Mouse (Mus musculus) CH12.LX (cell line): Measurements from ENCODE around the gene Gjc2. TPM values are rescaled to one million over a fixed set of nuclear protein-coding genes. Genes with fewer than 3 reads are reported as not detected.

Experiments used
- DNase-seq: peaks from one replicate; pipeline ENCODE4 v3.0.0-alpha.2; 2013; ENCODE audit errors: extremely low read depth
- H3K27ac ChIP-seq: 2 replicates; pipeline ENCODE4 v1.5.1; 2012; ENCODE audit warnings: low read depth, mild to moderate bottlenecking, control low read depth, moderate library complexity; ENCODE audit not compliant: insufficient read depth
- H3K27me3 ChIP-seq: replicated peaks from 2 replicates; pipeline ENCODE3; 2012; ENCODE audit warnings: inconsistent platforms
- H3K36me3 ChIP-seq, 2 experiments: replicated peaks in 1 of 2; 2 replicates each; pipeline versions ENCODE3 to v1.6.1; 2012; ENCODE audit warnings: inconsistent platforms in 1 of 2, low read length in 1 of 2, mild to moderate bottlenecking in 1 of 2, mixed read lengths in 1 of 2, moderate library complexity in 1 of 2; ENCODE audit not compliant: control insufficient read depth in 1 of 2, insufficient read depth in 1 of 2
- H3K4me1 ChIP-seq, 2 experiments: 2 replicates each; pipeline ENCODE4 v1.6.1; 2012; ENCODE audit warnings: inconsistent platforms in 1 of 2, moderate library complexity in 1 of 2; ENCODE audit not compliant: insufficient read depth in 2 of 2, control insufficient read depth in 1 of 2
- H3K4me2 ChIP-seq: 2 replicates; pipeline ENCODE4 v1.6.1; 2012; ENCODE audit warnings: low read depth, mild to moderate bottlenecking, control low read depth; ENCODE audit not compliant: poor library complexity, insufficient read depth, severe bottlenecking
- H3K4me3 ChIP-seq, 3 experiments: fragments of 150-350 bp in 1 of 3; sonication (generic) in 1 of 3; replicated peaks in 1 of 3; 2 replicates each; pipeline versions ENCODE3 to v1.5.1; 2011 to 2012; ENCODE audit warnings: low read depth in 2 of 3, low read length in 2 of 3, mild to moderate bottlenecking in 2 of 3, moderate library complexity in 2 of 3, control low read depth in 1 of 3, improper control_type of control experiment in 1 of 3, inconsistent platforms in 1 of 3, mixed read lengths in 1 of 3; ENCODE audit not compliant: poor library complexity in 1 of 3
- H3K79me2 ChIP-seq: replicated peaks from 2 replicates; pipeline ENCODE4 v1.6.1; 2012; ENCODE audit warnings: mild to moderate bottlenecking, moderate library complexity; ENCODE audit not compliant: control insufficient read depth, poor library complexity, insufficient read depth, severe bottlenecking; ENCODE audit errors: extremely low read depth
- H3K9ac ChIP-seq: 2 replicates; pipeline ENCODE4 v1.6.1; 2012; ENCODE audit warnings: low read depth, mild to moderate bottlenecking, control low read depth, moderate library complexity; ENCODE audit not compliant: insufficient read depth
- H3K9me3 ChIP-seq: replicated peaks from 2 replicates; pipeline ENCODE3; 2012; ENCODE audit warnings: low read length, inconsistent platforms, mixed read lengths
- BHLHE40 ChIP-seq: IDR thresholded peaks from 2 replicates; pipeline ENCODE4 v1.6.1; 2011; ENCODE audit warnings: mild to moderate bottlenecking, low read depth, low read length, improper control_type of control experiment
- CHD1 ChIP-seq: IDR thresholded peaks from 2 replicates; pipeline ENCODE4 v1.6.1; 2012; ENCODE audit warnings: low read depth, low read length, improper control_type of control experiment, inconsistent platforms
- CHD2 ChIP-seq: IDR thresholded peaks from 2 replicates; pipeline ENCODE4 v1.6.1; 2011; ENCODE audit warnings: low read length, improper control_type of control experiment
- CTCF ChIP-seq, 2 experiments: IDR thresholded peaks in 1 of 2; conservative IDR thresholded peaks in 1 of 2; 2 replicates each; pipeline ENCODE4 v1.5.1; 2011 to 2012; ENCODE audit warnings: low read depth in 2 of 2, low read length in 2 of 2, improper control_type of control experiment in 1 of 2, inconsistent platforms in 1 of 2, mild to moderate bottlenecking in 1 of 2, moderate library complexity in 1 of 2
- ELF1 ChIP-seq: IDR thresholded peaks from 2 replicates; pipeline ENCODE4 v1.6.1; 2014; ENCODE audit warnings: low read depth, mild to moderate bottlenecking, inconsistent platforms, low read length, improper control_type of control experiment
- EP300 ChIP-seq: IDR thresholded peaks from 2 replicates; pipeline ENCODE4 v1.6.1; 2011; ENCODE audit warnings: low read length, improper control_type of control experiment
- ETS1 ChIP-seq: conservative IDR thresholded peaks from 2 replicates; pipeline ENCODE4 v1.6.1; 2012; ENCODE audit warnings: low read depth, mild to moderate bottlenecking, inconsistent platforms, low read length, improper control_type of control experiment, moderate library complexity
- GABPA ChIP-seq: IDR thresholded peaks from 2 replicates; pipeline ENCODE4 v1.6.1; 2012; ENCODE audit warnings: low read depth, low read length, improper control_type of control experiment, inconsistent platforms; ENCODE audit not compliant: insufficient replicate concordance
- HCFC1 ChIP-seq: IDR thresholded peaks from 2 replicates; pipeline ENCODE4 v1.6.1; 2012; ENCODE audit warnings: low read depth, mild to moderate bottlenecking, inconsistent platforms, low read length, improper control_type of control experiment
- IRF4 ChIP-seq: IDR thresholded peaks from 2 replicates; pipeline ENCODE4 v1.6.1; 2014; ENCODE audit warnings: low read depth, mild to moderate bottlenecking, inconsistent platforms, low read length, improper control_type of control experiment
- KAT2A ChIP-seq: IDR thresholded peaks from 2 replicates; pipeline ENCODE4 v1.6.1; 2012; ENCODE audit warnings: low read length, improper control_type of control experiment, inconsistent platforms; ENCODE audit not compliant: insufficient replicate concordance
- MAFK ChIP-seq: IDR thresholded peaks from 2 replicates; pipeline ENCODE4 v1.6.1; 2011; ENCODE audit warnings: low read length, improper control_type of control experiment; ENCODE audit not compliant: insufficient replicate concordance
- MAZ ChIP-seq: IDR thresholded peaks from 2 replicates; pipeline ENCODE4 v1.6.1; 2012; ENCODE audit warnings: low read depth, mild to moderate bottlenecking, inconsistent platforms, low read length, improper control_type of control experiment, moderate library complexity
- MEF2A ChIP-seq: IDR thresholded peaks from 2 replicates; pipeline ENCODE4 v1.6.1; 2014; ENCODE audit warnings: low read depth, mild to moderate bottlenecking, inconsistent platforms, low read length, improper control_type of control experiment, borderline replicate concordance
- MYC ChIP-seq: IDR thresholded peaks from 2 replicates; pipeline ENCODE4 v1.6.1; 2011; ENCODE audit warnings: low read depth, mild to moderate bottlenecking, improper control_type of control experiment, low read length
- NELFE ChIP-seq: IDR thresholded peaks from 2 replicates; pipeline ENCODE4 v1.6.1; 2011; ENCODE audit warnings: low read depth, low read length, improper control_type of control experiment
- NRF1 ChIP-seq: IDR thresholded peaks from 2 replicates; pipeline ENCODE4 v1.6.1; 2014; ENCODE audit warnings: low read depth, mild to moderate bottlenecking, inconsistent platforms, low read length, improper control_type of control experiment, moderate library complexity
- PAX5 ChIP-seq: IDR thresholded peaks from 2 replicates; pipeline ENCODE4 v1.6.1; 2012; ENCODE audit warnings: low read length, inconsistent platforms, mixed read lengths
- POLR2A ChIP-seq: IDR thresholded peaks from 2 replicates; pipeline ENCODE4 v1.6.1; 2011; ENCODE audit warnings: low read depth, mild to moderate bottlenecking, improper control_type of control experiment, low read length
- POLR2AphosphoS2 ChIP-seq: IDR thresholded peaks from 2 replicates; pipeline ENCODE4 v1.6.1; 2011; ENCODE audit warnings: low read depth, low read length, improper control_type of control experiment
- RAD21 ChIP-seq: IDR thresholded peaks from 2 replicates; pipeline ENCODE4 v1.6.1; 2011; ENCODE audit warnings: low read depth, mild to moderate bottlenecking, low read length, improper control_type of control experiment, moderate library complexity
- RCOR1 ChIP-seq: conservative IDR thresholded peaks from 2 replicates; pipeline ENCODE4 v1.6.1; 2012; ENCODE audit warnings: low read depth, mild to moderate bottlenecking, inconsistent platforms, low read length, improper control_type of control experiment
- SIN3A ChIP-seq: IDR thresholded peaks from 2 replicates; pipeline ENCODE4 v1.6.1; 2012; ENCODE audit warnings: low read length, improper control_type of control experiment, inconsistent platforms
- SMC3 ChIP-seq: IDR thresholded peaks from 2 replicates; pipeline ENCODE4 v1.6.1; 2011; ENCODE audit warnings: low read depth, low read length, improper control_type of control experiment
- TBP ChIP-seq: conservative IDR thresholded peaks from 2 replicates; pipeline ENCODE4 v1.6.1; 2011; ENCODE audit warnings: low read depth, low read length, improper control_type of control experiment
- TCF12 ChIP-seq: IDR thresholded peaks from 2 replicates; pipeline ENCODE4 v1.6.1; 2014; ENCODE audit warnings: low read depth, mild to moderate bottlenecking, inconsistent platforms, low read length, improper control_type of control experiment
- UBTF ChIP-seq: IDR thresholded peaks from 2 replicates; pipeline ENCODE4 v1.6.1; 2012; ENCODE audit warnings: low read depth, mild to moderate bottlenecking, inconsistent platforms, low read length, improper control_type of control experiment, moderate library complexity
- ZMIZ1 ChIP-seq: IDR thresholded peaks from 2 replicates; pipeline ENCODE4 v1.6.1; 2012; ENCODE audit warnings: low read depth, mild to moderate bottlenecking, inconsistent platforms, low read length, improper control_type of control experiment
- ZNF384 ChIP-seq: IDR thresholded peaks from 2 replicates; pipeline ENCODE4 v1.6.1; 2012; ENCODE audit warnings: low read depth, low read length, improper control_type of control experiment, inconsistent platforms
- dilution Hi-C: fragments of 300-500 bp; cut with MboI; formaldehyde crosslinking; loops from 2 replicates; pipeline ENCODE4 v1.14.3; 2020; ENCODE audit warnings: low sequenced_read_pairs; ENCODE audit not compliant: extremely low pct_unique_long_range_greater_than_20kb, extremely low pct_ligation_motif_present
- in situ Hi-C: fragments of 300-500 bp; cut with MboI; formaldehyde crosslinking; loops from 3 replicates; pipeline ENCODE4 v1.14.3; 2019; ENCODE audit warnings: low sequenced_read_pairs, low pct_ligation_motif_present, low pct_unique_long_range_greater_than_20kb, mixed read lengths
- polyA plus RNA-seq: library from polyadenylated mRNA; unstranded; fragments of >175 nt; gene quantifications from 2 replicates; pipeline ENCODE4 v1.2.1, GENCODE M21; 2012; ENCODE audit warnings: low read depth; ENCODE audit not compliant: insufficient read length
- total RNA-seq, 2 experiments: library from RNA; depleted of rRNA; stranded (reverse); fragments of 300-350 nt in 1 of 2; fragments of >200 nt in 1 of 2; gene quantifications; 2 replicates each; pipeline ENCODE4 v1.2.3; 2012 to 2014

The Gjc2 gene
- total and polyA plus RNA-seq, 3 experiments, result 0.08 to 0.13 TPM; not detected in 1

DNA sequence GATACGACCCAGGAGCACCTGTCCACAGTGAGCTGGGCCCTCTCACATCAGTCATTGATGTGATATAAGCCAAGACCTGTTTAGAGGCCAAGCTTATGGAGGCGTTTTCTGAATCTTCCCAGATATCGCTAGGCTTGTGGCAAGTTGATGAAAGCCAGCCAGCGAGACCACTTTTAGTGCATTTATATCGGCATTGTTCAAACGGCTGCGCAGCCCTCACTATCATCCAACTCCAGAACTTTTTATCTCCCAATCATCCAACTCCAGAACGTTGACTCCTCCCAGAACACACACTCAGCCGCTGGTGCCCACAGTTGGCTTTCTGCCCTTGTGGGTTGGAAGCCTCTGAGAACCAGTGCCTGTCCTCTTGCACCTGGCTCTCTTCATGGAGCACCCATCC, 18.6 kb downstream of the Gjc2 start:
- in situ Hi-C loops (no loop called here), dilution Hi-C loops (no loop called here)
- Histone ChIP-seq H3K4me3 (peak overlapping the region; percentile 55 to 84 (median 67)), H3K9me3 (no peaks in the 10 kb centered on the region), H3K36me3 (peaks cover 0 to 4% of the 10 kb centered on the region in 2 experiments), H3K27ac (no peak overlapping the region), H3K27me3 (no peaks in the 10 kb centered on the region), H3K9ac (peak overlapping the region; percentile 82), H3K4me1 (peaks cover 21 to 53% of the 10 kb centered on the region in 2 experiments), H3K79me2 (no peaks in the 10 kb centered on the region), H3K4me2 (peak overlapping the region; percentile 86)
- no peak for DNase-seq
- TF ChIP-seq CTCF (conservative IDR thresholded peaks at IDR 0.05 in 1 of 2, IDR thresholded peaks at IDR 0.05 in 1 of 2; ENCODE audit: low read depth in 2 of 2, low read length in 2 of 2), result no peak

DNA sequence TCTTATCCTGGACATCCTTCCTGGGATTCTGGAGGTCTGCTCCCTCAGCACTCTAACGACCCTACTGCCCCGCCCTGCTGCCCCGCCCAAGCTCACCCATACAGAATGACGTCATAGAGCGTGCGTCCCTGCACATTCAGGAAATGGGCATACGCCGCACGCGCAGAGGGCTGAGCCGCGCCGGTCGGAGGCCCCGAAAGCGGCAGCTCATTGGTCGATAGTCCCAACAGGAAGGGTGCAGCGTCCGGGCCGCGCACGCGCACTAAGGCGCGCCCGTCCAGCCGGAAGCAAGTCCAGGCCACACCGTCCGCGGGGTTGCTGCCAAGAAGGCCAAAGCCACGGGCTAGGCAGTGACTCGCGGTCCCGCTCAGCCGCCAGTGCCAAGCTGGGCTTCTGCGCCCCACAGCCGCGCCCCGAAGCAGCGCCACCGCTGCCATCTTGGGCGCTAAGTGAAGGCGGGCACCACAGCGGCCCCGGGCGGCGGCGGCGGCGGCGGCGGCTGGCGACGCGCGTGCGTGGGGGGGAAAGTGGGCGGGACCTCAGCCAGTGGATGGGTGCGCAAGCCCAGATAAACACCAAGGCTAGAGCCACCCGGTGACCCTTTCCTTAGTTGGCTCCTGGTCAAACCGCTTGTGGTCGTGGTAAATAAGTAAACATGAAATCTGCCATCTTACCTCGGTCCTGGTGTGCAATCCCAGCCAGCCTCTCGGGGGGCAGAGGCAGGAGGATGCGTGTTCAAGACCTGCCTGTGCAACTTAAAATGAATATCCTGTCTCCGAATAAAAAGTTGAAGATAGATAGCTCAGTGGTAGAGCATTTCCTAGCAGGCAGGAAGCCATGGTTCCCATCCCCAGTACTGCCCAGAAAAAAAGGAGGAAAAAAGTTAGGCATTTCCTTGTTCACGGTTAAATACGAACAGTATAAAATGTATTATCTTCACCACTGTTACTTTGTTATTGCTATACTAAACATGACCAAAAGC, 19.5 kb downstream of the Gjc2 start, which contains the start of gene Iba57:
TSS of gene Iba57 (minus strand) at position 485 of the 982 bp plus-strand sequence.
- Histone ChIP-seq H3K9me3 (no peaks in the 10 kb centered on the region), H3K4me3 (peak within 1 kb of the TSS; percentile 63 to 84 (median 67)), H3K27ac (peak within 1 kb of the TSS; percentile 95), H3K4me2 (peak within 1 kb of the TSS; percentile 87), H3K27me3 (no peaks in the 10 kb centered on the region), H3K9ac (peak within 1 kb of the TSS; percentile 82), H3K4me1 (peaks cover 29 to 53% of the 10 kb centered on the region in 2 experiments), H3K79me2 (no peaks in the 10 kb centered on the region), H3K36me3 (peaks cover 0 to 6% of the 10 kb centered on the region in 2 experiments)
- in situ Hi-C loops, result no loop called here
- dilution Hi-C loops, result no loop called here
- peak; percentile 99 for DNase-seq
- TF ChIP-seq MAFK (no peak), TBP (peak; percentile 55; the same call in 1 of the 2 replicates), CHD1 (no peak), BHLHE40 (peak; percentile 98), HCFC1 (peak; percentile 85), EP300 (no peak), ETS1 (peak; percentile 78), TCF12 (peak; percentile 88), ZMIZ1 (peak; percentile 92), MAZ (peak; percentile 97), RCOR1 (no peak; the same call in 1 of the 2 replicates), CTCF (conservative IDR thresholded peaks at IDR 0.05 in 1 of 2, IDR thresholded peaks at IDR 0.05 in 1 of 2; ENCODE audit: low read depth in 2 of 2, low read length in 2 of 2) (peak in 1 of 2 experiments; percentile 49; a peak in 2 of 4 replicates), RAD21 (no peak), UBTF (0 out of 2 replicates have a peak, but pooled peaks have one; percentile 49), IRF4 (no peak), PAX5 (no peak), POLR2AphosphoS2 (peak; percentile 93), GABPA (peak; percentile 9; the same call in 1 of the 2 replicates), SMC3 (0 out of 2 replicates have a peak, but pooled peaks have one; percentile 11), KAT2A (peak; percentile 79; the same call in 1 of the 2 replicates), MEF2A (peak; percentile 57; the same call in 1 of the 2 replicates), MYC (peak; percentile 69; the same call in 1 of the 2 replicates), NRF1 (peak; percentile 85), ELF1 (peak; percentile 99), CHD2 (0 out of 2 replicates have a peak, but pooled peaks have one; percentile 30), POLR2A (peak; percentile 95), NELFE (peak; percentile 97), SIN3A (peak; percentile 89), ZNF384 (no peak)
